Mouse (Mus musculus) C2C12 (cell line): Measurements from ENCODE around the gene Slc39a5.

Source experiments
- CTCF ChIP-seq: IDR thresholded peaks from one replicate; pipeline ENCODE4 v1.5.1; 2011; ENCODE audit not compliant: control insufficient read depth, insufficient read depth, insufficient read length
- MYOD1 ChIP-seq: IDR thresholded peaks from one replicate; pipeline ENCODE4 v1.6.1; 2011; ENCODE audit warnings: low read depth; ENCODE audit not compliant: control insufficient read depth, insufficient read length
- MYOG ChIP-seq: IDR thresholded peaks from one replicate; pipeline ENCODE4 v1.6.1; 2011; ENCODE audit not compliant: control insufficient read depth, insufficient read length; ENCODE audit errors: extremely low read depth

DNA sequence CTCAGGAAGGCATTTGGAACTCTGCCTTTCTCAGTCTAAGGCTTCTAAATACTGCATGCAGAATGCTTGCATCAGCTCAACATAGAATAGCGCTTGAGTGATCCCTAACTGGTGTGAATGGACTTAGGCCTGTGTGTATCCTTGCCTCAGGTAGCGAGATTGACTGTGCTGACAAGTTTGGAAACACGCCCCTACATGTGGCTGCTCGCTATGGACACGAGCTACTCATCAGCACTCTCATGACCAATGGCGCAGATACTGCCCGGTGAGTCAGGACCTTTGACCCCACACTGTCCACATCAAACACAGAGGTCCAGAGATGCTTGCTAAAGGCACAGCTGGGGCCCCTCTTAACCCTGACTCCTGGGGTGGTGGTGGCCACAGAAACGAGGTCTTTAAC, 18.5 kb downstream of the Slc39a5 start:
- TF ChIP-seq MYOD1, result no peak
- TF ChIP-seq CTCF, result no peak
- no peak for TF ChIP-seq MYOG
